Mouse (Mus musculus): ENCODE results near the gene Anp32a. TPM values are rescaled to one million over a fixed set of nuclear protein-coding genes. Genes with fewer than 3 reads are reported as not detected.

Anp32a gene
- 25.5 and 67.4 TPM in 2 replicates for polyA plus RNA-seq (2012; ENCODE audit: low replicate concordance)

DNA sequence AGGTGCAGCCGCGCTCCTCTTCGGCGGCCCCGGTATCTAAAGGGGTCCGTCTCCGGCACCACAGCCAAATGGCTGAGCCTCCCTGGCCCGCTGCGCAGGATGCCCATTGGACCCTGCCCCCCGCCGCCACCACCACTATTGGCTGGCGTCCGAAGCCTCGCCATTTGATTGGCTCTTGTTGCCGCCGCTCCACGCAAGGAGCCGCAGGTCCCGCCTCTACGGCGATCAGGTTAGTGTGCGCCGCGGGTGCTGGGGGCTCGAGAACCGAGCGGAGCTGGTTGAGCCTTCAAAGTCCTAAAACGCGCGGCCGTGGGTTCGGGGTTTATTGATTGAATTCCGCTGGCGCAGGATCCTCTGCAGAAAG, at the start of gene Anp32a:
Gene Anp32a (plus strand): TSS at position 171 of the 364 bp plus-strand sequence.

Other genes with a start within 250 kb of the Anp32a start
- 4.7 and 12.6 TPM in 2 replicates for gene Glce, start 218.6 kb upstream of the Anp32a start, polyA plus RNA-seq (2012; ENCODE audit: low replicate concordance)
- gene Spesp1, start 59.1 kb upstream of the Anp32a start, polyA plus RNA-seq (2012; ENCODE audit: low replicate concordance), result not detected in 2 replicates
- gene Coro2b, start 195.8 kb downstream of the Anp32a start, polyA plus RNA-seq (2012; ENCODE audit: low replicate concordance), result 0.48 and 2.3 TPM in 2 replicates